Mouse (Mus musculus): ENCODE results near the gene Gm10912. TPM values are rescaled to one million over a fixed set of nuclear protein-coding genes. Genes with fewer than 3 reads are reported as not detected.
A peak's percentile ranks its signal among the peaks of the same experiment; 100 is the strongest.
"Not testable (repeated sequence)": the region's sequence is repeated elsewhere in the genome, so short reads cannot be mapped to it uniquely, and the experiment has no call there.

Gene Gm10912
- total RNA-seq (2022), result under 1 TPM; 0.28 to 0.81 (median 0.60) TPM

- DNase-seq (ENCODE audit: low spot score in 2 of 2), result not testable (repeated sequence)
Measured at GRCm38 (mm10) chr2:104065526-104065925, at the start of gene Gm10912. Gene Gm10912 (plus strand): TSS chr2:104065826.

- no peak for DNase-seq (ENCODE audit: low spot score in 2 of 2)
Measured at GRCm38 (mm10) chr2:104023096-104023495, 42.5 kb upstream of the Gm10912 start.

GRCm38 (mm10) chr2:104024656-104025055, 41.0 kb upstream of the Gm10912 start:
- DNase-seq (ENCODE audit: low spot score in 2 of 2), result no peak

GRCm38 (mm10) chr2:104027458-104028138, 38.0 kb upstream of the Gm10912 start, which contains the start of gene Fbxo3:
Gene Fbxo3 (plus strand): TSS chr2:104027721.
- DNase-seq (ENCODE audit: low spot score in 2 of 2), result peak; percentile 75 to 76

GRCm38 (mm10) chr2:104028139-104028723, 37.4 kb upstream of the Gm10912 start, which contains the start of gene 4931422A03Rik:
Gene 4931422A03Rik (minus strand): TSS chr2:104028361.
- no peak for DNase-seq (ENCODE audit: low spot score in 2 of 2)

- DNase-seq (ENCODE audit: low spot score in 2 of 2), result no peak
Measured at GRCm38 (mm10) chr2:104029074-104029473, 36.6 kb upstream of the Gm10912 start.

- no peak for DNase-seq (ENCODE audit: low spot score in 2 of 2)
Measured at GRCm38 (mm10) chr2:104030381-104030780, 35.2 kb upstream of the Gm10912 start.

GRCm38 (mm10) chr2:104032056-104032455, 33.6 kb upstream of the Gm10912 start:
- no peak for DNase-seq (ENCODE audit: low spot score in 2 of 2)

GRCm38 (mm10) chr2:104034832-104035472, 30.7 kb upstream of the Gm10912 start:
- DNase-seq (ENCODE audit: low spot score in 2 of 2), result peak; percentile 48 to 75

GRCm38 (mm10) chr2:104035595-104035994, 30.0 kb upstream of the Gm10912 start:
- DNase-seq (ENCODE audit: low spot score in 2 of 2), result no peak

GRCm38 (mm10) chr2:104036316-104036715, 29.3 kb upstream of the Gm10912 start:
- no peak for DNase-seq (ENCODE audit: low spot score in 2 of 2)

- DNase-seq (ENCODE audit: low spot score in 2 of 2), result no peak
Measured at GRCm38 (mm10) chr2:104038236-104038635, 27.4 kb upstream of the Gm10912 start.

- DNase-seq (ENCODE audit: low spot score in 2 of 2), result no peak
Measured at GRCm38 (mm10) chr2:104041632-104042031, 24.0 kb upstream of the Gm10912 start.

GRCm38 (mm10) chr2:104042766-104043165, 22.9 kb upstream of the Gm10912 start:
- DNase-seq (ENCODE audit: low spot score in 2 of 2), result no peak

GRCm38 (mm10) chr2:104043624-104044478, 21.8 kb upstream of the Gm10912 start:
- no peak for DNase-seq (ENCODE audit: low spot score in 2 of 2)

GRCm38 (mm10) chr2:104044479-104045080, 21.0 kb upstream of the Gm10912 start:
- DNase-seq (ENCODE audit: low spot score in 2 of 2), result no peak

GRCm38 (mm10) chr2:104058381-104058780, 7.2 kb upstream of the Gm10912 start:
- no peak for DNase-seq (ENCODE audit: low spot score in 2 of 2)

GRCm38 (mm10) chr2:104058954-104059353, 6.7 kb upstream of the Gm10912 start:
- no peak for DNase-seq (ENCODE audit: low spot score in 2 of 2)

- no peak for DNase-seq (ENCODE audit: low spot score in 2 of 2)
Measured at GRCm38 (mm10) chr2:104059786-104060185, 5.8 kb upstream of the Gm10912 start.

GRCm38 (mm10) chr2:104060996-104061395, 4.6 kb upstream of the Gm10912 start:
- no peak for DNase-seq (ENCODE audit: low spot score in 2 of 2)

- no peak for DNase-seq (ENCODE audit: low spot score in 2 of 2)
Measured at GRCm38 (mm10) chr2:104062665-104063064, 3.0 kb upstream of the Gm10912 start.
